Mouse (Mus musculus): ENCODE measurements around the gene Stat4. TPM values are rescaled to one million over a fixed set of nuclear protein-coding genes. Genes with fewer than 3 reads are reported as not detected.

Gene Stat4
- polyA plus RNA-seq, 1 experiment from 2014 or later = 0.60 TPM

GRCm38 (mm10) chr1:52119691-52120090, 132.7 kb downstream of the Stat4 start:
- Histone ChIP-seq H3K4me3 (ENCODE audit: low read depth, low read length) (peak overlapping the region; percentile 86), H3K9ac (ENCODE audit: low read depth, low read length) (peak overlapping the region; percentile 79), H3K27ac (ENCODE audit: low read length) (no peak overlapping the region), H3K9me3 (replicated peaks; ENCODE audit: control insufficient read depth, low read length, poor library complexity, severe bottlenecking) (no peaks in the 10 kb centered on the region), H3K4me2 (ENCODE audit: low read length) (peak overlapping the region; percentile 97), H3K4me1 (ENCODE audit: control insufficient read depth, insufficient read depth, low read length) (0 out of 2 replicates have a peak, but pooled peaks cover 10% of the 10 kb centered on the region), H3K36me3 (ENCODE audit: control insufficient read depth, insufficient read depth, low read length) (no peaks in the 10 kb centered on the region), H3K27me3 (ENCODE audit: control insufficient read depth, insufficient read depth, low read depth, low read length) (no peaks in the 10 kb centered on the region; the same call in 1 of the 2 replicates)
- 0% methylated on average over 20 of the region's 20 CpGs for WGBS
- peak; percentile 43 for ATAC-seq

GRCm38 (mm10) chr1:52120191-52120590, 133.2 kb downstream of the Stat4 start:
- H3K27me3 ChIP-seq (ENCODE audit: control insufficient read depth, insufficient read depth, low read depth, low read length) = no peaks in the 10 kb centered on the region; the same call in 1 of the 2 replicates
- H3K4me1 ChIP-seq (ENCODE audit: control insufficient read depth, insufficient read depth, low read length) = 0 out of 2 replicates have a peak, but pooled peaks cover 10% of the 10 kb centered on the region
- H3K36me3 ChIP-seq (ENCODE audit: control insufficient read depth, insufficient read depth, low read length) = no peaks in the 10 kb centered on the region
- no peak overlapping the region for H3K27ac ChIP-seq (ENCODE audit: low read length)
- peak overlapping the region; percentile 97 for H3K4me2 ChIP-seq (ENCODE audit: low read length)
- peak overlapping the region; percentile 79; the same call in 1 of the 2 replicates for H3K9ac ChIP-seq (ENCODE audit: low read depth, low read length)
- 46% methylated on average over 10 of the region's 10 CpGs for WGBS
- no peak for ATAC-seq
- peak overlapping the region; percentile 86 for H3K4me3 ChIP-seq (ENCODE audit: low read depth, low read length)
- no peaks in the 10 kb centered on the region for H3K9me3 ChIP-seq (replicated peaks; ENCODE audit: control insufficient read depth, low read length, poor library complexity, severe bottlenecking)

DNA sequence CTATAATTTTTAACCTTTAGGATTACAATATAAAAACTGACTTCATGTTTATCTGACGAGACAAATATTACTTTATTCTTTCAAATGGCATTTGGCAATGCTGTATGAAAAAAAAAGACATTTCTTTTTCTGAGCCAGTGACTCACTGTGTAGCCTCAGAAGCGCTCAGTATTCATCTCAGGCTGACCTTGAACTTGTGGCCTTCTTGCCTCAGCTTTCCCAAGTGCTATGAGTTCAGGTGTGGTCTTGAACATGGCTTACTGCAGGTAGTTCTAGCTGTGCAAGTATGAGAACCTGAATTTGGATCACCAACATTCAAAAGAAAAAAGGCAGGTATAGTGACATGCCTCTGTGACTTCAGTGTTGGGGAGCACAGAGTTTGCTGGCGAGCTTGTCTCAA, 134.1 kb downstream of the Stat4 start:
- Histone ChIP-seq H3K36me3 (ENCODE audit: control insufficient read depth, insufficient read depth, low read length) (no peaks in the 10 kb centered on the region), H3K4me1 (ENCODE audit: control insufficient read depth, insufficient read depth, low read length) (0 out of 2 replicates have a peak, but pooled peaks cover 10% of the 10 kb centered on the region), H3K27me3 (ENCODE audit: control insufficient read depth, insufficient read depth, low read depth, low read length) (no peaks in the 10 kb centered on the region), H3K27ac (ENCODE audit: low read length) (no peak overlapping the region), H3K4me3 (ENCODE audit: low read depth, low read length) (no peak overlapping the region), H3K4me2 (ENCODE audit: low read length) (no peak overlapping the region), H3K9ac (ENCODE audit: low read depth, low read length) (no peak overlapping the region), H3K9me3 (replicated peaks; ENCODE audit: control insufficient read depth, low read length, poor library complexity, severe bottlenecking) (no peaks in the 10 kb centered on the region)
- ATAC-seq = no peak
- WGBS = 89% methylated on average over 3 of the region's 3 CpGs

DNA sequence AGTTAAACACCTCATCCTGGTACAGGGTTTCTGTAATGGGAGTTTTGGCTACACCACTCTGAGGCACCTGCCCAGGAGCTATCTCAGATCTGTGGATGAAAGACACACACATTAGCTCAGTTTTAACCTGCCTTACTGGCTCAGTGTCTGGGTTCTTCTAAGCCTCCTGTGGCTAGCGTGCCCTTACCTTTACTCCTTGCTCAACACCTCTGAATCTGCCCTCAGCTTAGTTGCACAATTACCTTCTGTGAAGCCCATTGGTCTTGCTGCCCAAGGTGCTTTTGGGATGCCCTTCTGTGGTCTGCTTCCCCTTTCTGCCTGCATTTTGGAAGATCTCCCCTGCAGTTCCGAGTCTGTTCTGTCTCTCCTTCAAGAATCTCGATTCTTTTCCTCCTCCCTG, 137.9 kb downstream of the Stat4 start:
- no peak overlapping the region for H3K4me3 ChIP-seq (ENCODE audit: low read depth, low read length)
- no peak overlapping the region for H3K27ac ChIP-seq (ENCODE audit: low read length)
- no peak for ATAC-seq
- no peaks in the 10 kb centered on the region for H3K27me3 ChIP-seq (ENCODE audit: control insufficient read depth, insufficient read depth, low read depth, low read length)
- no peak overlapping the region for H3K4me2 ChIP-seq (ENCODE audit: low read length)
- 81% methylated on average over 3 of the region's 3 CpGs for WGBS
- H3K4me1 ChIP-seq (ENCODE audit: control insufficient read depth, insufficient read depth, low read length) = 0 out of 2 replicates have a peak, but pooled peaks cover 6% of the 10 kb centered on the region
- no peak overlapping the region for H3K9ac ChIP-seq (ENCODE audit: low read depth, low read length)
- no peaks in the 10 kb centered on the region for H3K9me3 ChIP-seq (replicated peaks; ENCODE audit: control insufficient read depth, low read length, poor library complexity, severe bottlenecking)
- H3K36me3 ChIP-seq (ENCODE audit: control insufficient read depth, insufficient read depth, low read length) = peaks cover 3% of the 10 kb centered on the region; the same call in 1 of the 2 replicates

GRCm38 (mm10) chr1:52127350-52127749, 140.4 kb downstream of the Stat4 start:
- H3K9me3 ChIP-seq (replicated peaks; ENCODE audit: control insufficient read depth, low read length, poor library complexity, severe bottlenecking) = no peaks in the 10 kb centered on the region

DNA sequence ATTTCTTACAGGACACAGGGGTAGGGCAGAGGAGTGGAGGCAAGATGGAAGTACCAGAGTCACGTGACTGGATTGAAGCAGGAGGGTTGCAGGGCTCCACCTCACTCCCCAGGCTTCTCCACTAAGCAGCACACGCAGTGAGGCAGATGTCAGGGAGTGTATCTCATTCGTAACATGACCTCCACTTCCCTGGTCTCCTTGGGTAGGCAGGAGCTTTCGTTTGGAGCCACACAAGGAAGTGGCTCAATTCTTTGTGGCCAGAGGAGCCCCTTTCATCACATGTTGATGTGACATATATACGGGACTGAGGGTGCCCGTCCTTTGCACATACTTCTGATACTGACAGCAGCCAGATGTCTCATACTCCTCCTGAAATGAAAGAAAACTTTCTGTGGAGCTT, 142.8 kb downstream of the Stat4 start:
- WGBS = 70% methylated on average over 6 of the region's 6 CpGs
- H3K9me3 ChIP-seq (replicated peaks; ENCODE audit: control insufficient read depth, low read length, poor library complexity, severe bottlenecking) = no peaks in the 10 kb centered on the region
- no peak overlapping the region for H3K4me3 ChIP-seq (ENCODE audit: low read depth, low read length)
- H3K36me3 ChIP-seq (ENCODE audit: control insufficient read depth, insufficient read depth, low read length) = peaks cover 3% of the 10 kb centered on the region; the same call in 1 of the 2 replicates
- H3K27ac ChIP-seq (ENCODE audit: low read length) = no peak overlapping the region
- no peak overlapping the region for H3K9ac ChIP-seq (ENCODE audit: low read depth, low read length)
- no peak overlapping the region for H3K4me2 ChIP-seq (ENCODE audit: low read length)
- H3K4me1 ChIP-seq (ENCODE audit: control insufficient read depth, insufficient read depth, low read length) = no peaks in the 10 kb centered on the region
- ATAC-seq = no peak
- no peaks in the 10 kb centered on the region for H3K27me3 ChIP-seq (ENCODE audit: control insufficient read depth, insufficient read depth, low read depth, low read length)

More at GRCm38 (mm10) chr1:52127350-52127749, 140.4 kb downstream of the Stat4 start:
- Histone ChIP-seq H3K36me3 (ENCODE audit: control insufficient read depth, insufficient read depth, low read length) (peaks cover 3% of the 10 kb centered on the region; the same call in 1 of the 2 replicates), H3K4me3 (ENCODE audit: low read depth, low read length) (no peak overlapping the region), H3K27ac (ENCODE audit: low read length) (no peak overlapping the region), H3K4me1 (ENCODE audit: control insufficient read depth, insufficient read depth, low read length) (no peaks in the 10 kb centered on the region), H3K27me3 (ENCODE audit: control insufficient read depth, insufficient read depth, low read depth, low read length) (no peaks in the 10 kb centered on the region), H3K4me2 (ENCODE audit: low read length) (no peak overlapping the region), H3K9ac (ENCODE audit: low read depth, low read length) (no peak overlapping the region)
- ATAC-seq = no peak
- WGBS = 95% methylated on average over 6 of the region's 6 CpGs

- H3K4me3 ChIP-seq (ENCODE audit: low read depth, low read length) = no peak overlapping the region
- H3K9ac ChIP-seq (ENCODE audit: low read depth, low read length) = no peak overlapping the region
- H3K27me3 ChIP-seq (ENCODE audit: control insufficient read depth, insufficient read depth, low read depth, low read length) = no peaks in the 10 kb centered on the region
- no peaks in the 10 kb centered on the region for H3K9me3 ChIP-seq (replicated peaks; ENCODE audit: control insufficient read depth, low read length, poor library complexity, severe bottlenecking)
- H3K4me1 ChIP-seq (ENCODE audit: control insufficient read depth, insufficient read depth, low read length) = no peaks in the 10 kb centered on the region
- no peak overlapping the region for H3K27ac ChIP-seq (ENCODE audit: low read length)
- no peaks in the 10 kb centered on the region for H3K36me3 ChIP-seq (ENCODE audit: control insufficient read depth, insufficient read depth, low read length)
- H3K4me2 ChIP-seq (ENCODE audit: low read length) = no peak overlapping the region
- ATAC-seq = no peak
- 90% methylated on average over 11 of the region's 11 CpGs for WGBS
Observed at GRCm38 (mm10) chr1:52131787-52132377, 144.9 kb downstream of the Stat4 start.

DNA sequence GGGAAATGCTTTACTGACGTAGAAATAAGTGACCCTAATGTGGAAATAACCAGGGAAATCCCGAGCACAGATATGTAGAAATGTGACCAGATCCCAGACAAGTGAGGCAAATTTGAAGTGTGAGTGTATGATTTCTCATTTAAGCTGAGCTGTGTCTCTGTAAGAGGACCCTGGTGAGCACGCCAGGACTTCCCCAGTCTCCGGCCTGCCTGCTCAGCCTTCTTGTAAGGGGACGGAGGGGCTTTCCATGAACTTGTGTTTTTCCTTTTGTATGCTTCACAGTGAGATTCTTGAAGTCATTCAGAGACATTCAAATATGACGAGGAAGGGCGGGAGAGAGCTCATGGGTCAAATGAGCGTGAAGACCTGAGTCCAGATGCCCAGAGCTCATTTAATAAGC, 146.3 kb downstream of the Stat4 start:
- whole genome bisulfite sequencing = 70% methylated on average over 8 of the region's 8 CpGs
- Histone ChIP-seq H3K36me3 (ENCODE audit: control insufficient read depth, insufficient read depth, low read length) (no peaks in the 10 kb centered on the region), H3K4me2 (ENCODE audit: low read length) (no peak overlapping the region), H3K27me3 (ENCODE audit: control insufficient read depth, insufficient read depth, low read depth, low read length) (no peaks in the 10 kb centered on the region), H3K4me1 (ENCODE audit: control insufficient read depth, insufficient read depth, low read length) (no peaks in the 10 kb centered on the region), H3K4me3 (ENCODE audit: low read depth, low read length) (no peak overlapping the region), H3K27ac (ENCODE audit: low read length) (no peak overlapping the region), H3K9ac (ENCODE audit: low read depth, low read length) (no peak overlapping the region), H3K9me3 (replicated peaks; ENCODE audit: control insufficient read depth, low read length, poor library complexity, severe bottlenecking) (no peaks in the 10 kb centered on the region)
- no peak for ATAC-seq

DNA sequence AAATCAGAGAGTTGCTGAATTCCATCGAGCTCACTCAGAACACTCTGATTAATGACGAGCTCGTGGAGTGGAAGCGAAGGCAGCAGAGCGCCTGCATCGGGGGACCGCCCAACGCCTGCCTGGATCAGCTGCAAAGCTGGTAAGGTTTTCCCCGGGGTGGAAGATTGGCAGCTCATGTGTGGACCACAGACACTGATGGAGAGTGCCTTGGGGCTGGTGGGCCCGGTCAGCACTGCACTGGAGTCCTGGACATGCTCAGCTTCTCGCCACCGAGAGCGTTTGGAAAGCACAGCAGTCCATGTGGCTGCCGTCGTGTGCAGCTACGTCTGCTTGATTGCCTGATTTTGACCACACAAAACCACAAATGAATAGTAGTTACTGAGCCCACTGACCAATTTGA, 150.3 kb downstream of the Stat4 start:
- Histone ChIP-seq H3K4me3 (ENCODE audit: low read depth, low read length) (no peak overlapping the region), H3K36me3 (ENCODE audit: control insufficient read depth, insufficient read depth, low read length) (no peaks in the 10 kb centered on the region), H3K27ac (ENCODE audit: low read length) (no peak overlapping the region), H3K27me3 (ENCODE audit: control insufficient read depth, insufficient read depth, low read depth, low read length) (no peaks in the 10 kb centered on the region), H3K4me1 (ENCODE audit: control insufficient read depth, insufficient read depth, low read length) (no peaks in the 10 kb centered on the region), H3K9ac (ENCODE audit: low read depth, low read length) (no peak overlapping the region), H3K9me3 (replicated peaks; ENCODE audit: control insufficient read depth, low read length, poor library complexity, severe bottlenecking) (no peaks in the 10 kb centered on the region), H3K4me2 (ENCODE audit: low read length) (no peak overlapping the region)
- WGBS = 67% methylated on average over 16 of the region's 16 CpGs
- no peak for ATAC-seq
